8 mouse cellular contexts compared by ENCODE assay signal in genomic region chr5:73651061-73651854, GRCm38 (mm10). TPM values are rescaled to one million over a fixed set of nuclear protein-coding genes. Genes with fewer than 3 reads are reported as not detected.
A peak's percentile ranks its signal among the peaks of the same experiment; 100 is the strongest.
DNase-seq lines count a peak whose midpoint lies in the region; ATAC-seq lines count a peak whose summit lies in the region.

TSS of gene Spata18 (plus strand) at chr5:73651379.

- under 1% methylated on average over 44 of the region's 57 CpGs for WGBS in kidney, embryonic 14.5 days
- WGBS in heart, embryonic 12.5 days: under 1% methylated on average over 57 of the region's 57 CpGs
- WGBS in midbrain, embryonic 15.5 days: under 1% methylated on average over 56 of the region's 57 CpGs

- H3K9me3 ChIP-seq in kidney, embryonic 14.5 days (ENCODE audit: control insufficient read depth, low read length): no peaks in the 10 kb centered on the region
- no peaks in the 10 kb centered on the region for H3K9me3 ChIP-seq in heart, embryonic 12.5 days (replicated peaks)
- no peaks in the 10 kb centered on the region for H3K9me3 ChIP-seq in midbrain, embryonic 15.5 days

- H3K27ac ChIP-seq in kidney, embryonic 14.5 days (ENCODE audit: low read depth, low read length): no peak within 1 kb of the TSS
- H3K27ac ChIP-seq in heart, embryonic 12.5 days (ENCODE audit: poor library complexity, severe bottlenecking): no peak within 1 kb of the TSS
- no peak within 1 kb of the TSS for H3K27ac ChIP-seq in midbrain, embryonic 15.5 days

- H3K4me1 ChIP-seq in kidney, embryonic 14.5 days (ENCODE audit: control insufficient read depth, insufficient read depth, low read length): peaks cover 17% of the 10 kb centered on the region
- peaks cover 26% of the 10 kb centered on the region for H3K4me1 ChIP-seq in heart, embryonic 12.5 days (replicated peaks)
- H3K4me1 ChIP-seq in midbrain, embryonic 15.5 days: peaks cover 31% of the 10 kb centered on the region

- H3K27me3 ChIP-seq in kidney, embryonic 14.5 days (ENCODE audit: control insufficient read depth, insufficient read depth, low read length): peaks cover 47% of the 10 kb centered on the region
- H3K27me3 ChIP-seq in heart, embryonic 12.5 days (replicated peaks): peaks cover 70% of the 10 kb centered on the region
- peaks cover 62% of the 10 kb centered on the region for H3K27me3 ChIP-seq in midbrain, embryonic 15.5 days (replicated peaks)

- H3K36me3 ChIP-seq in kidney, embryonic 14.5 days (ENCODE audit: control insufficient read depth, insufficient read depth, low read length): no peaks in the 10 kb centered on the region
- no peaks in the 10 kb centered on the region for H3K36me3 ChIP-seq in heart, embryonic 12.5 days
- no peaks in the 10 kb centered on the region for H3K36me3 ChIP-seq in midbrain, embryonic 15.5 days (replicated peaks)

- peak within 1 kb of the TSS; percentile 19 for H3K9ac ChIP-seq in kidney, embryonic 14.5 days (ENCODE audit: low read depth, low read length)
- peak within 1 kb of the TSS; percentile 62 for H3K9ac ChIP-seq in heart, embryonic 12.5 days
- H3K9ac ChIP-seq in midbrain, embryonic 15.5 days: peak within 1 kb of the TSS; percentile 7; the same call in 1 of the 2 replicates

- H3K4me3 ChIP-seq in kidney, embryonic 14.5 days (ENCODE audit: low read length): peak within 1 kb of the TSS; percentile 53
- peak within 1 kb of the TSS; percentile 52 for H3K4me3 ChIP-seq in heart, embryonic 12.5 days
- H3K4me3 ChIP-seq in midbrain, embryonic 15.5 days: peak within 1 kb of the TSS; percentile 33

- peak; percentile 45; the same call in 1 of the 2 replicates for ATAC-seq in kidney, embryonic 14.5 days (ENCODE audit: low FRiP score, low TSS enrichment)
- ATAC-seq in heart, embryonic 12.5 days (ENCODE audit: insufficient number of reproducible peaks, low FRiP score): no peak
- no peak for ATAC-seq in midbrain, embryonic 15.5 days (replicated peaks)
- no peak for ATAC-seq in activated CD4-positive, CD25-positive, alpha-beta regulatory T cell, adult 4 months

- no peak for DNase-seq in kidney, adult 8-10 months
- peak; percentile 35 to 46 for DNase-seq in adrenal gland, postnatal 36 days
- peak; percentile 58 to 67 for DNase-seq in kidney, postnatal 4 days
- no peak for DNase-seq in right cerebral cortex, adult 2 months (ENCODE audit: low spot score in 2 of 2)

- peak within 1 kb of the TSS; percentile 74 for H3K4me2 ChIP-seq in kidney, embryonic 14.5 days (replicated peaks; ENCODE audit: low read depth, low read length)
- H3K4me2 ChIP-seq in heart, embryonic 12.5 days: peak within 1 kb of the TSS; percentile 98
- H3K4me2 ChIP-seq in midbrain, embryonic 15.5 days: peak within 1 kb of the TSS; percentile 65

RNA-seq across cellular contexts. Expression of gene Spata18, which starts in this region (rescaled TPM):
- polyA plus RNA-seq in kidney, embryonic 14.5 days (2014; fragmentation: Nextera tagmentation; extraction: Ambion mirVana): 0.16 and 0.20 TPM in 2 replicates
- under 1 TPM in 1 of 2 experiments, not detected in 1; 0.16 TPM for total RNA-seq in adrenal gland, postnatal 36 days (2021)
- polyA plus RNA-seq in heart, embryonic 12.5 days (2016; fragmentation: Nextera tagmentation; extraction: Ambion mirVana): 0.13 and 0.17 TPM in 2 replicates
- polyA plus RNA-seq in midbrain, embryonic 15.5 days (2015; fragmentation: Nextera tagmentation; extraction: Ambion mirVana): 0.30 and 0.52 TPM in 2 replicates
- not detected for polyA plus RNA-seq in activated CD4-positive, CD25-positive, alpha-beta regulatory T cell, adult 4 months (2017; shearing (Covaris generic))

Comparison
In these comparisons a context has a peak if more than half of its experiments do, and no peak if none do; other contexts are left out.
1. DNase-seq: peak in kidney, postnatal 4 days (2 of 2); none in kidney, adult 8-10 months (0 of 2) and right cerebral cortex, adult 2 months (0 of 2).
2. Peak in ATAC-seq, H3K4me3 ChIP-seq, H3K9ac ChIP-seq and H3K4me2 ChIP-seq in kidney, embryonic 14.5 days; RNA of the gene not detected or under 1 TPM.
3. Peak in DNase-seq in adrenal gland, postnatal 36 days; RNA of the gene not detected or under 1 TPM.
4. H3K9ac ChIP-seq: peak in every context shown above with its lines; median percentile 62 in heart, embryonic 12.5 days; 19 in kidney, embryonic 14.5 days; 7 in midbrain, embryonic 15.5 days.
5. Peak in every context shown above with its lines, with median percentiles within 50 percentile points of each other: H3K4me2 ChIP-seq and H3K4me3 ChIP-seq.